Mouse (Mus musculus) MEL (cell line): ENCODE measurements at regions not wholly inside any gene's neighbourhood (a gene's known extent, or its start where the extent isn't known, plus 50 kb on each side); places are given as distances from the start of the nearest gene placed in this dataset.

Experiments used
- DNase-seq: peaks from one replicate; pipeline ENCODE4 v3.0.0; 2011; ENCODE audit warnings: low read depth, low spot score
- H3K27ac ChIP-seq: 2 replicates; pipeline ENCODE4 v1.5.1; 2012; ENCODE audit warnings: low read depth, mild to moderate bottlenecking, control low read depth, low read length, moderate library complexity; ENCODE audit not compliant: control insufficient read depth
- H3K27me3 ChIP-seq, 2 experiments: fragments of 150-350 bp in 1 of 2; sonication (generic) in 1 of 2; 2 replicates each; pipeline ENCODE4 v1.6.1; 2012; ENCODE audit warnings: low read length in 2 of 2, mild to moderate bottlenecking in 2 of 2, improper control_type of control experiment in 1 of 2, moderate library complexity in 1 of 2; ENCODE audit not compliant: insufficient read depth in 2 of 2, control insufficient read depth in 1 of 2
- H3K36me3 ChIP-seq, 2 experiments: 2 replicates each; pipeline ENCODE4 v1.6.1; 2012 to 2014; ENCODE audit warnings: low read length in 2 of 2, improper control_type of control experiment in 1 of 2, inconsistent platforms in 1 of 2, mild to moderate bottlenecking in 1 of 2; ENCODE audit not compliant: insufficient read depth in 2 of 2, control insufficient read depth in 1 of 2
- H3K4me1 ChIP-seq, 2 experiments: fragments of 150-350 bp in 1 of 2; sonication (generic) in 1 of 2; 2 replicates each; pipeline ENCODE4 v1.6.1; 2012; ENCODE audit warnings: low read length in 2 of 2, improper control_type of control experiment in 1 of 2, mild to moderate bottlenecking in 1 of 2; ENCODE audit not compliant: insufficient read depth in 2 of 2, control insufficient read depth in 1 of 2
- H3K4me3 ChIP-seq, 2 experiments: fragments of 150-350 bp in 1 of 2; sonication (generic) in 1 of 2; 2 replicates each; pipeline ENCODE4 v1.5.1; 2012; ENCODE audit warnings: low read depth in 2 of 2, low read length in 2 of 2, mild to moderate bottlenecking in 2 of 2, moderate library complexity in 2 of 2, control low read depth in 1 of 2, improper control_type of control experiment in 1 of 2; ENCODE audit not compliant: control insufficient read depth in 1 of 2, insufficient read depth in 1 of 2
- H3K79me2 ChIP-seq: 2 replicates; pipeline ENCODE4 v1.6.1; 2012; ENCODE audit warnings: mild to moderate bottlenecking, low read length, moderate library complexity; ENCODE audit not compliant: control insufficient read depth, poor library complexity, insufficient read depth
- H3K9ac ChIP-seq: 2 replicates; pipeline ENCODE4 v1.6.1; 2012; ENCODE audit warnings: low read depth, mild to moderate bottlenecking, control low read depth, low read length, moderate library complexity; ENCODE audit not compliant: control insufficient read depth, poor library complexity, severe bottlenecking
- H3K9me3 ChIP-seq: fragments of 150-350 bp; sonication (generic); replicated peaks from 2 replicates; pipeline ENCODE4 v1.6.1; 2012; ENCODE audit warnings: mild to moderate bottlenecking, low read length, improper control_type of control experiment, moderate library complexity; ENCODE audit not compliant: insufficient read depth
- BHLHE40 ChIP-seq: IDR thresholded peaks from 2 replicates; pipeline ENCODE4 v1.6.1; 2012; ENCODE audit warnings: low read depth, mild to moderate bottlenecking, inconsistent platforms, low read length, improper control_type of control experiment, borderline replicate concordance
- CHD1 ChIP-seq: IDR thresholded peaks from 2 replicates; pipeline ENCODE4 v1.6.1; 2012; ENCODE audit warnings: low read depth, mild to moderate bottlenecking, inconsistent platforms, low read length, improper control_type of control experiment
- CTCF ChIP-seq, 3 experiments: IDR thresholded peaks in 2 of 3; conservative IDR thresholded peaks in 1 of 3; 2 replicates each; pipeline ENCODE4 v1.5.1; 2011 to 2012; ENCODE audit warnings: low read length in 3 of 3, low read depth in 2 of 3, mild to moderate bottlenecking in 2 of 3, improper control_type of control experiment in 1 of 3, inconsistent platforms in 1 of 3, mixed read lengths in 1 of 3, moderate library complexity in 1 of 3; ENCODE audit not compliant: control insufficient read depth in 1 of 3, insufficient read depth in 1 of 3, poor library complexity in 1 of 3, severe bottlenecking in 1 of 3
- E2F4 ChIP-seq: IDR thresholded peaks from 2 replicates; pipeline ENCODE4 v1.6.1; 2011; ENCODE audit warnings: low read depth, low read length, improper control_type of control experiment, borderline replicate concordance
- ELF1 ChIP-seq: IDR thresholded peaks from 2 replicates; pipeline ENCODE4 v1.6.1; 2014; ENCODE audit warnings: low read depth, mild to moderate bottlenecking, inconsistent platforms, low read length, improper control_type of control experiment, moderate library complexity
- JUND ChIP-seq: IDR thresholded peaks from 2 replicates; pipeline ENCODE4 v1.6.1; 2011; ENCODE audit warnings: low read depth, mild to moderate bottlenecking, improper control_type of control experiment, low read length
- KAT2A ChIP-seq: conservative IDR thresholded peaks from 2 replicates; pipeline ENCODE4 v1.6.1; 2012; ENCODE audit warnings: low read depth, low read length, improper control_type of control experiment, inconsistent platforms
- MAFK ChIP-seq: IDR thresholded peaks from 2 replicates; pipeline ENCODE4 v1.6.1; 2011; ENCODE audit warnings: low read depth, mild to moderate bottlenecking, low read length, improper control_type of control experiment, borderline replicate concordance
- MAX ChIP-seq: IDR thresholded peaks from 2 replicates; pipeline ENCODE4 v1.6.1; 2011; ENCODE audit warnings: low read length, improper control_type of control experiment
- MAZ ChIP-seq: IDR thresholded peaks from 2 replicates; pipeline ENCODE4 v1.6.1; 2012; ENCODE audit warnings: low read depth, mild to moderate bottlenecking, inconsistent platforms, low read length, improper control_type of control experiment
- MEF2A ChIP-seq: IDR thresholded peaks from 2 replicates; pipeline ENCODE4 v1.6.1; 2014; ENCODE audit warnings: low read depth, mild to moderate bottlenecking, inconsistent platforms, low read length, improper control_type of control experiment; ENCODE audit not compliant: poor library complexity, insufficient replicate concordance, severe bottlenecking; ENCODE audit errors: extremely low read depth
- MXI1 ChIP-seq: IDR thresholded peaks from 2 replicates; pipeline ENCODE4 v1.6.1; 2011; ENCODE audit warnings: mild to moderate bottlenecking, low read depth, low read length, improper control_type of control experiment
- MYB ChIP-seq: IDR thresholded peaks from 2 replicates; pipeline ENCODE4 v1.6.1; 2011; ENCODE audit warnings: mild to moderate bottlenecking, low read depth, low read length, improper control_type of control experiment
- MYC ChIP-seq: IDR thresholded peaks from 2 replicates; pipeline ENCODE4 v1.6.1; 2011; ENCODE audit warnings: low read depth, mild to moderate bottlenecking, low read length, improper control_type of control experiment, moderate library complexity
- NELFE ChIP-seq: IDR thresholded peaks from 2 replicates; pipeline ENCODE4 v1.6.1; 2011; ENCODE audit warnings: low read depth, low read length, improper control_type of control experiment
- NRF1 ChIP-seq: IDR thresholded peaks from 2 replicates; pipeline ENCODE4 v1.6.1; 2014; ENCODE audit warnings: low read depth, mild to moderate bottlenecking, inconsistent platforms, low read length, improper control_type of control experiment, moderate library complexity; ENCODE audit not compliant: poor library complexity, insufficient read depth, severe bottlenecking
- POLR2AphosphoS2 ChIP-seq: IDR thresholded peaks from 2 replicates; pipeline ENCODE4 v1.6.1; 2011; ENCODE audit warnings: low read length, improper control_type of control experiment
- POLR2AphosphoS5 ChIP-seq: IDR thresholded peaks from 2 replicates; pipeline ENCODE4 v1.6.1; 2012; ENCODE audit warnings: low read depth, borderline replicate concordance, mild to moderate bottlenecking, inconsistent platforms, low read length, moderate library complexity, mixed read lengths
- RAD21 ChIP-seq: IDR thresholded peaks from 2 replicates; pipeline ENCODE4 v1.6.1; 2011; ENCODE audit warnings: mild to moderate bottlenecking, low read depth, low read length, improper control_type of control experiment
- RCOR1 ChIP-seq: IDR thresholded peaks from 2 replicates; pipeline ENCODE4 v1.6.1; 2012; ENCODE audit warnings: low read depth, mild to moderate bottlenecking, inconsistent platforms, low read length, improper control_type of control experiment
- SIN3A ChIP-seq: IDR thresholded peaks from 2 replicates; pipeline ENCODE4 v1.6.1; 2012; ENCODE audit warnings: low read length, improper control_type of control experiment, inconsistent platforms
- SMC3 ChIP-seq: IDR thresholded peaks from 2 replicates; pipeline ENCODE4 v1.6.1; 2011; ENCODE audit warnings: low read depth, low read length, improper control_type of control experiment
- TAL1 ChIP-seq: IDR thresholded peaks from 2 replicates; pipeline ENCODE4 v1.6.1; 2012; ENCODE audit warnings: mild to moderate bottlenecking, inconsistent platforms, low read length, moderate library complexity, mixed read lengths
- TBP ChIP-seq: IDR thresholded peaks from 2 replicates; pipeline ENCODE4 v1.8.0; 2011; ENCODE audit warnings: low read depth, low read length, improper control_type of control experiment
- TCF12 ChIP-seq: IDR thresholded peaks from 2 replicates; pipeline ENCODE4 v1.6.1; 2014; ENCODE audit warnings: low read depth, mild to moderate bottlenecking, inconsistent platforms, low read length, improper control_type of control experiment, moderate library complexity
- USF1 ChIP-seq: IDR thresholded peaks from 2 replicates; pipeline ENCODE4 v1.6.1; 2014; ENCODE audit warnings: low read depth, mild to moderate bottlenecking, inconsistent platforms, low read length, improper control_type of control experiment, moderate library complexity
- ZC3H11A ChIP-seq: IDR thresholded peaks from 2 replicates; pipeline ENCODE4 v1.6.1; 2012; ENCODE audit warnings: low read depth, mild to moderate bottlenecking, inconsistent platforms, low read length, improper control_type of control experiment
- ZKSCAN1 ChIP-seq: IDR thresholded peaks from 2 replicates; pipeline ENCODE4 v1.6.1; 2012; ENCODE audit warnings: low read depth, mild to moderate bottlenecking, inconsistent platforms, low read length, improper control_type of control experiment, moderate library complexity
- ZMIZ1 ChIP-seq: IDR thresholded peaks from 2 replicates; pipeline ENCODE4 v1.6.1; 2012; ENCODE audit warnings: low read depth, mild to moderate bottlenecking, inconsistent platforms, low read length, improper control_type of control experiment, moderate library complexity

- TF ChIP-seq TCF12, result peak; percentile 89
- peak; percentile 39; the same call in 1 of the 2 replicates for TF ChIP-seq MXI1
- TF ChIP-seq MEF2A, result no peak
- 0 out of 2 replicates have a peak, but pooled peaks have one; percentile 71 for TF ChIP-seq JUND
Observed at GRCm38 (mm10) chr11:86408686-86409579, 51.5 kb upstream of the Med13 start (continued).

GRCm38 (mm10) chr11:86409580-86409947 is 52.2 kb upstream of the Med13 start:
- H3K79me2 ChIP-seq, result no peaks in the 10 kb centered on the region
- no peaks in the 10 kb centered on the region for H3K9me3 ChIP-seq
- peaks cover 26 to 47% of the 10 kb centered on the region in 2 experiments for H3K4me1 ChIP-seq
- no peaks in the 10 kb centered on the region for H3K27me3 ChIP-seq
- peak overlapping the region; percentile 36 for H3K9ac ChIP-seq
- TF ChIP-seq ELF1 (no peak), JUND (no peak), TAL1 (no peak), MAFK (no peak; the same call in 1 of the 2 replicates), NRF1 (peak; percentile 66), RAD21 (no peak), MAZ (no peak), POLR2AphosphoS2 (no peak), MYB (no peak), SMC3 (no peak), BHLHE40 (peak; percentile 75; the same call in 1 of the 2 replicates), NELFE (no peak), SIN3A (0 out of 2 replicates have a peak, but pooled peaks have one; percentile 8), ZC3H11A (0 out of 2 replicates have a peak, but pooled peaks have one; percentile 6), MXI1 (no peak; the same call in 1 of the 2 replicates), CTCF (IDR thresholded peaks at IDR 0.05 in 2 of 3, conservative IDR thresholded peaks at IDR 0.05 in 1 of 3; ENCODE audit: control insufficient read depth in 1 of 3, insufficient read depth in 1 of 3, low read depth in 2 of 3, low read length in 3 of 3, poor library complexity in 1 of 3, severe bottlenecking in 1 of 3) (no peak), TBP (no peak; the same call in 1 of the 2 replicates), CHD1 (peak; percentile 55; the same call in 1 of the 2 replicates), MYC (no peak; the same call in 1 of the 2 replicates), TCF12 (no peak), USF1 (no peak), KAT2A (no peak), POLR2AphosphoS5 (no peak), MAX (peak; percentile 92), ZMIZ1 (no peak), E2F4 (no peak), RCOR1 (no peak), ZKSCAN1 (no peak), MEF2A (no peak)
- H3K36me3 ChIP-seq, result peaks cover 0 to 36% of the 10 kb centered on the region in 2 experiments; a peak in 2 of 4 replicates
- H3K27ac ChIP-seq, result peak overlapping the region; percentile 96
- H3K4me3 ChIP-seq, result no peak overlapping the region; a peak in 1 of 4 replicates
- DNase-seq, result no peak
